Mouse (Mus musculus): ENCODE measurements at regions not wholly inside any gene's neighbourhood (a gene's known extent, or its start where the extent isn't known, plus 50 kb on each side); places are given as distances from the start of the nearest gene placed in this dataset.
A peak's percentile ranks its signal among the peaks of the same experiment; 100 is the strongest.

DNA sequence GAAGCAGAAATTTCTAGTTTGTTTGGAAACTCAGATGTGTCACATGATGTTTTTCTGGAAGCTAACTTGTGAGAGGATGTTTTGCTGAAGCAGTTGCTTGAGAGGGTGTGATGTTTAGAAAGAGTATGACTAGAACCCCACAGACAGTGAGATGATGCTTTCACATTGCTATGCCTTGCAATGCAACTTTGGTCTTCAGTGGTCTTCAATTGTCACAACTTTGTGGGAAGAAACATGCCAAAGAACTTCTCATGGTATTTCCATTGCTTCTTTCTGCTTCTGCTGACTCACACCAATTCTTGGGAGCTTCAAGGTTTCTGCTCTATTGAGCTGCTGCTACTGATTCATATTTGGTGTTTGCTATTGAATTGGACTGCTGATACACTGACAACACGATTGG lies 365.3 kb upstream of the Tmem229a start:
- DNase-seq: no peak

DNA sequence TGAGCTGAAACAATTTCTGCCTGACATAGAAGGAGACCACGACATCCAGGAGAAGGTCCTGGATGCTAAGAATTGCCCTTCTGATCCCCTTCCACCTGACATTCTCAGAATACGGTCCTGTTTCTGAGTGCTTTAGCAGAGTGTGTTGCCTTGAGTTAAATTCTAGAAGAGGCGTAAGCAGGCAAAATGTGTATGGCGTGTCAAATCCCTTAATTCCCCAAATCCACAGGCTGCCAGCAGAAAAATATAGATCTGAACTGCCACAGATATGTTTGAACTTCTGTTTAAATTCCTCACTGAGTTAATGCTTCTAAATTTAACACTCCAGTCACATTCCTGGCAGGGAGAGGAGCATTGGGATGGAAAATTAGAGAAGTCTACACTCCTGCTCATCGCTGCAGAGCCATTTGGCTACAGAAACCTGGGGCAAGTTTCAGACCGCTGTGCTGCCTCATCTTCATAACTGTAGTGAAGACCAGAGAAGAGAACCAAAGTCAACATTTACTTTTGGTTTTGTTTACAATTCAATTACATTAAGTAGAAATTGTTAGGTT lies 364.3 kb upstream of the Tmem229a start:
- peak; percentile 4 for DNase-seq

DNA sequence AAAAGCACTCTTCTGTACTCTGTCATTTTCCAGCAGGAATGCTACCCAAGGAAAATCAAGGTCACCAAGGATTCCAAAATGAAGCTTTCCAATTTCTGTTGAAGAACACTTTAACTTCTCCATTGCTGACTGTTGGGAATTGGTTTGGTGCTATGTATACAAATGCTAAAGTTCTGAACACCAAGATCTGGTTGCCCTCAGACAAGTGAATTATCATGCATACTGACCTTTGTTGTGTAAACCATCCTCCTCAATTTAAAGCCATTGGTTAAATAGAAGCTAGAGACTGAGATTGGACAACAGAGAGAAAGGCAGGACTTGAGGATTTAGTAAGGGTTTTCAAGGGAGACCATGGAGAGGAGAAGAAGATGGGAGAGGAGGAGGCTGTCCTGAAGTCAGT lies 351.4 kb upstream of the Tmem229a start:
- no peak for DNase-seq

DNA sequence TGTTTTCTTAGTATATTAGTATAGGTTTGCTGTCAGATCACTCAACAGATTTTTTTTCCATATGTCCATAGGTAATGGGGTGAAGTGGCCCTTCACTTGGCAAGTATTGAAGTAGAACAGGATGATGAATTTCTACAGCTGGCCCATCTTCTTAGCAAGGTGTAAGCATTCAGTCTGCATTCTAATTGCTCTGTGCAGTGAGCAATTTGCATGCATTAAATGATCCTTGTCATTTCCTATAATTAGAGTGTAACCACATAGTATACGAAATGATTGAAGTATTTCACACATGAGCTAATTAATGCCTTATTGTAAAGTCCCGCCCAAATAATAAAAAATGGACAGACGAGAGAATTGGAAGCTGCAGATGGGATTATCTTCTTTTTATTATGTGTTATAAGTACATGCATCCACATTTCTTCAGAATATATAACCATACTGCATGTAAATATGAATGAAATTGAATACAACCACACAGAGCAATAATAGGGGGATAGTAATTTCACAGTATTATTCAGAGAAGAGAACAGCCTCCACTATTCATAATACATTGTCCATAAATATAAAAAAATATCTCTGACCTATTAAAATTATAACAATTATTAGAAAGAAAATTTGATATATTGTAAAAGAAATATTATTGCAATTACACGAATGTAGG lies 348.9 kb upstream of the Tmem229a start:
- DNase-seq: no peak

DNA sequence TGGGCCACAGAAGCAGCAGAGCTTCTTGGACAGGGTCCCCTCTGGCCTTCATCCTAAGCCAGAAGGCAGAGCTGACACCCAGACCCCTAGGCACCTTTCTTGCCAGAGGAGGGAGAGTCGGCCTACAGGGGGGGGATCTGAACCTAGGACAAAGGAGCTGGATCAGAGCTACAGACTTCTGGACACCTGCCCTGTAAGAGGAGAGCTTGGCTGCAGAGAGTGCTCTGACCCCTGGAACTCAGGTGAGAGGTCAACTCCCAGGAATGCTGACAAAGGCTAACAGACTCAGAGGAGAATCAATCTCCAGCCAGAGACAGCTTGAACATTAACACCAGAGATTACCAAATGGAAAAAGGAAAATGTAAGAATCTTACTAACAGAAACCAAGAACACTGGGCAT lies 335.5 kb upstream of the Tmem229a start:
- DNase-seq: peak; percentile 93

DNA sequence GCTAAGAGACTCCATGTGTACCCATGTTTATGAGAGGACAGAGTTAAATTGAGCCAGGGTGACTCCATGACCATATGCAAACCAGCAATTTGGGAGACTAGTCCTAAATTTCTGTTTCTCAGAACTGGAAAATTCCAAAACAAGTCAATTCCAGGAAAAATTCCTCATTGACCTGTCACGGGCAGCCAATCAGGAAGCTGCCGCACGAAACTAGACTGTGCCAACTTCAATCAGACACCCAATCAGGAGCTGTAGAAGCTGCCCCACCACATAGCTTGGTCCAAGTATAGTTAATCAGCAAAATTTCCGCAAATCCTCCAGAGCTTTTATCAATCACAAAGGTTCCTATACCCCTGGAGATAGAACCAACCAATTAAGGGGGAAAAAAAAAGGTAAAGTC lies 331.5 kb upstream of the Tmem229a start:
- DNase-seq: no peak

DNA sequence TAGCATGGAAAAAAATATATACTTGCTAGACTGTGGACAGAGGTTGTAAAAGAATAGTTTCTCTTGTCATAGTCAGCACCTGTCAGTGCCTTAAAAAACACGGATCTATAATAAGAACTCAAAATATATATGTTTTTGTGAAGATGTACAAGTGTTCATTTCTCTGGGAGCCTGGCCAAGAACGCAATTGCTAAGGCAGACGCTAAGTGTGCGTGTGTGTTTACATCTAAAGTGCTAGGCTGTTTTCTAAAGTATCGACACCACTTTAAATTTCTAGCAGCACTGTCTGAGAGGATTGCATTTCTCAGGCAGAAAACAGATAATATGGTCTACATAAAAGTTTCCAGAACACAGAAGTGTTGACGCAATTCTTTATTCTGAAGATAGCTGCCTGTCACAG lies 330.2 kb upstream of the Tmem229a start:
- no peak for DNase-seq

DNA sequence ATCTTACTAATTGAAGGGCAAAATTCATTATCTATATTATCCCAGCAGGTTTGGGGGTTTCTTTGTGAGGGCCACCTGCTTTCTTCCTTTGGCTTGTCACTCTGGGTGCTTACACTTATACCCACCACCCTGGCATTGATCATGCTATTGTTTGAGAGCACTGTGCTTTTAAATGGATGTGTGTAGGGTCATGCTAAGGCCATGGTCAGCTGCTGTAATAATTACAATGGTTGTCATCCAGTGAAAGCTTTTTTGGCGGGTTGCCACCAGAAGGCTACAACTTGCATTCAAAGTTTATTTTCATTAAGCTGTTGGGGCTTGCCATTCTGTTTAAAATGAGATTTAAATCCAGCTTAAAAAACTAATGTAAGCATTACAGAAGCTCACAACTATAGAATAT lies 322.4 kb upstream of the Tmem229a start:
- DNase-seq: peak; percentile 47

DNA sequence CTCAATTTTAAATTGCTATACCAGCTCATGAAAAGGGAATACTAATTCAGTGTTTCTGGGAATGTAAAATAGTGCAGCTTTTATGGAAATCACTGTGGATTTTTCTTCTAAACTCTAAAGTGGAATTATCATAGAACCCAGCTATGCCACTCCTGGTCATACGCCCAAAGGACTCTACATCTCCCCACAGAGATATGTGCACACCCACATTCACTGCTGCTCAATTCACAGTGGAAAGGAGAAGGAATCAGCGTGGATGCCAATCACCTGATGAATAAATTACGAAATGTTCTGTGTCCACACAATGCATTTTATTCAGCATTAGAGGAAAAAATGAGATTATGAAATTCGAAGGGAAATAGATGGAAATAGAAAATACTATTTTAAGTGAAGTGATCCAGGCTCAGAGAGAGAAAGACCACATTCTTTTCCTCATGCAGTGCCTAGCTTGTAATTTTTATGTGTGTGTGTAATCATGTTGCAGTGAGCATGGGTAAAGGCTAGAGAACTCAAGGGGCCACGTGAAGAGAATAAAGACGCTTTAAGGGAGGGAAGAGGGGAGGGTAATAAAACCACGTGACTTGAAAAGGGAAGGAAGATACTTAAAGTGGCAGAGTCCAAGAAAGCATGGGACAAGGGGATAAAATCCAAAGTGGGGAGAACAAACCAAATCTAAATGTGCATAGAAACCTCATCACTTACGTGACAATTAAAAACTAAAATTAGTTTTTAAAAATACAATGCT lies 321.8 kb upstream of the Tmem229a start:
- no peak for DNase-seq

DNA sequence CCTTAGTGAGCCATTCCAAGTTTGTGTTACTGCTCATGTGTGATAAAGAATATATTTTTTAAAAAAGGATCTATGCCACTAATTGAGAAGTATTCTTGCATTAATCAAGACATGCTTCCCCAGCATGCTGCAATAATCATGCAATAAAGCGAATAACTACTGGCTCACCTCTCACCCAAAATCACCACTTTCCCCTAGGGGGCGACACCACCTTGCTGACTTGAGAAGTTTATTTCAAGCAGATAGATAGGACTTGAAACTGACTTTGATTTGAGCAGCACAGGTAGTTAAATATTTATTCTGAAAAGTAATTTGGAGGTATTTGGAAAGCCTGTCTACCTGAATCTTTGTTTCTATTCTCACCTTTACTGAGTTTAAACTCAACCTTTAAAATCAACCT lies 320.1 kb upstream of the Tmem229a start:
- DNase-seq: peak; percentile 84

DNA sequence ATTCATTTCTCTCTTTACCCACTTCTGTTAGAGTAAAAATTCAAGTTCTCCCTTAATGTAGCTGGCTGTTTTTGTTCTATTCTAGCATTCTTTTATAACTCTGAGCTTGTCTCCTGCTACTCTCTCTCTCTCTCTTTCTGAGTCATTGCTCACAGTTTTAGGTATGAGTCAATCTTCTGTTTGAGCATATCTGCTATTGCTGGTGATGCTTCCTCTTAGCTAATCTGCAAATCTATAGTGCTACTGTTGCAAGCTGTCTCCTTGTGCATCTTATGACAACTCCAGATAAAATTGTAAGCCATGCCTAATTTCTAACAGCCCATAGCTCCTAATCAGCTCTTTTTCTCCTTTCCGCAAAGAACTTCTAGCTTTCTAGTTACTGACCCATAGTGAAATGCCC lies 304.5 kb upstream of the Tmem229a start:
- DNase-seq: no peak

DNA sequence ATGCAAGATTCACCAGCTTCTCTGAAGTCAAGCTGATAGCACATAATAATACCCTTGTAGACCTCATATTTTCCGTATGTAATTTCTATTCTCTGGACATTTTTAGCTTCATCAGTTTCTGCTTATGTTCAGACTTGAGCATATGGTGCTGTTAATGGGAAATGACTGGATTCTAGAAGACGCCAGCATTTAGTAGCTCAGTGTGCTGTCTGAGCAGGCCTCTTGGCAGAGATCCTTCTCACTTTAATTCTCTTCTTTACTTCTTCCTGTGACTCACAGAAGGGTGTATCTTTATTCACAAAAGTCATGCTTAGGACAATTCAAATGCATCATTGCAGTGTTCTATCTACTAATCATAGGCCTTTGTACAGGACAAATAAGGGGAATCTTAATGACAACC lies 299.7 kb upstream of the Tmem229a start:
- DNase-seq: no peak

DNA sequence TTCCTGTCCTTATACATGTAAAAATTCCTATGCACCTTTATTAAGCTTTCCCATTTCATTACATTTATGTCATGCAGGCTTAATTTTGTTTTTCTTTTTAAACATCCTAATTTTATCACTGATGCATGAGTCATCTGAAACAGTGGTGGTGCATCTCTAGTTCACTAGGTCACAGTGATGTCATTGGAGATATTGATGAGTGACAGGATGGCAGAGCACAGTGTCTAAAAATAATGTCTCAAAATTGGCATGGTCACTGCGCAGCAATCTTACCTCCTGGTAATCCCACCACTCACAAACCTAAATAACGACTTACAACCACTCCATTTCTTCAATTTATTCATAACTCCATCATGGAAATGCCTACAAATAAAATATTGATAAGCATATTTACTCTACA lies 280.9 kb upstream of the Tmem229a start:
- no peak for DNase-seq

DNA sequence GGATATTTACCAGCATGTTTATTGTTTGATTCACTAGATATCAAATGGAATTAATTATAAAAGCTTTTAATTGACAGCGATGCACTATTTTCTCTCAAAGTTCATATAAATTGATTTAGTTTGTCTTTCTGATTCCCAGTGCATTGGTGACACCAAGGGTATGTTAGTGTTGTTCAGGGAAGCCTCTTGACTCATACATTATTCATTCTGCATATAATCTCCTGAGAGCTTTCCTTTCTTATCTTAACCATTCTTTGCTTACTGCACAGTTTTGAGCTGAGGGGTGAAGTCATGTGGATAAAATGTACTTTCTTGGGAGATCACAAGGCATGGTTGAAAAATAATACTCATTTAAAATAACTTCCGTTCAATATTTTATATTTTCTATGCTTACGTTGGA lies 280.5 kb upstream of the Tmem229a start:
- DNase-seq: no peak

Data from kidney, adult 9 months (tissue).